ENCODE assay signal across 13 mouse cellular contexts in the genomic region with DNA sequence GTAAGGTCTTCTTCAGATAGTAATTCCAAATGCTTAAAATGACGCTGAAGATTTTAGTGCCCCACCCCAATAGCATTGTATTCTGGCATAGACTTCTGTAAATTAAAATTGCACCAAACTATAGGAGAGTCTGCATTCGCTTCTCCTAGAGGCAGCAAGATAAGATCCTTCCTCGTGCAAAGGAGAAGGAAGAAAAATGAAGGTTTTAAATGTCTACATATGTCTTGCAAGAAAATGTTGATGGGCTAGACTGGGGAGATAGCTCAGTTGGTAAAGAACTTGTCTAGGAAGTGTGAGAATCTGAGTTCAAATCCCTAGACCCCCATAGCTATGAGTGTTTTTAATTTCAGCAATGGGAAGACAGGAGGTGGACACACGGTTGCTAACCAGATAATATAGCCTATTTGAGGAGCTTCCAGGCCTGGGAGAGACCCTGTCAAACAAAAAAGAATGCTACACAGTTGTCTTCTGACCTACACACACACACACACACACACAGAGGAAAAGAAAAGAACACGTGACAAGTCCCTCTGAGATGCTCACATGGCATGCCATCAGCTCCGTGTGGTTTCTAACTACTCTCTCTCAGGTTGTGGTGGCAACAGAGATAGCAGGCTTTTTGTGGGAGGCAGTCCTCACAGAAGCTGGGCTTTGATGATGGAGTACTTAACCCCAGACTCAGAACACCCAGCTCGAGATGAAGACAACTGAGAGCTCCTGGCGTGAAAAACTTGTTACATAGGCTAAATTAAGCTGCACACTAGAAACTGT. TPM values are rescaled to one million over a fixed set of nuclear protein-coding genes. Genes with fewer than 3 reads are reported as not detected.
DNase-seq lines count a peak whose midpoint lies in the region; ATAC-seq and TF ChIP-seq lines count a peak whose summit lies in the region.
"Had no signal": no experiment of that assay in that cellular context is flagged by ENCODE, and none has a peak within 500 bp of the region (broad histone marks: within the 10 kb centered on the region; RNA-seq: fewer than 3 reads in every experiment).

No protein-coding gene starts in this region.

- WGBS in heart, embryonic 11.5 days (ENCODE audit: insufficient replicate concordance) = 50% methylated on average over 8 of the region's 8 CpGs
- WGBS in heart, adult 2 months = 56% methylated on average over 8 of the region's 8 CpGs
- 54% methylated on average over 8 of the region's 8 CpGs for WGBS in liver, embryonic 11.5 days

- TF ChIP-seq EP300 in heart, adult 2 months (IDR thresholded peaks at IDR 0.05; ENCODE audit: insufficient read depth, low read depth, low read length) = no peak

- ATAC-seq in heart, embryonic 11.5 days (replicated peaks; ENCODE audit: insufficient number of reproducible peaks, low FRiP score, low TSS enrichment) = no peak
- ATAC-seq in CD4-positive, CD25-positive, alpha-beta regulatory T cell, adult 4 months = peak; percentile 74
- peak; percentile 69 for ATAC-seq in liver, embryonic 11.5 days (replicated peaks; ENCODE audit: low FRiP score)

- peaks cover 44% of the 10 kb centered on the region for H3K4me1 ChIP-seq in heart, embryonic 11.5 days (ENCODE audit: control insufficient read depth, insufficient read depth, low read length)
- peaks cover 37% of the 10 kb centered on the region for H3K4me1 ChIP-seq in heart, adult 2 months (ENCODE audit: control insufficient read depth, insufficient read depth, low read length)
- peaks cover 59% of the 10 kb centered on the region for H3K4me1 ChIP-seq in liver, embryonic 11.5 days (replicated peaks; ENCODE audit: control insufficient read depth, insufficient read depth, low read length)

- H3K27me3 ChIP-seq in heart, embryonic 11.5 days (ENCODE audit: control insufficient read depth, insufficient read depth, low read length) = no peaks in the 10 kb centered on the region
- no peaks in the 10 kb centered on the region for H3K27me3 ChIP-seq in heart, adult 2 months (ENCODE audit: control insufficient read depth, insufficient read depth, low read length)
- H3K27me3 ChIP-seq in liver, embryonic 11.5 days (replicated peaks; ENCODE audit: control insufficient read depth, insufficient read depth, low read length) = no peaks in the 10 kb centered on the region

- no peak overlapping the region for H3K4me3 ChIP-seq in heart, embryonic 11.5 days (ENCODE audit: low read depth, low read length)
- no peak overlapping the region for H3K4me3 ChIP-seq in heart, adult 2 months
- no peak overlapping the region for H3K4me3 ChIP-seq in liver, embryonic 11.5 days (ENCODE audit: low read depth, low read length)
- H3K4me3 ChIP-seq: limb, embryonic 13.5 days had no signal

- H3K9ac ChIP-seq in heart, embryonic 11.5 days (ENCODE audit: low read depth, low read length) = no peak overlapping the region
- no peak overlapping the region for H3K9ac ChIP-seq in heart, adult 2 months (ENCODE audit: low read depth, low read length)
- no peak overlapping the region for H3K9ac ChIP-seq in liver, embryonic 11.5 days (ENCODE audit: low read depth, low read length)
- H3K9ac ChIP-seq: limb, embryonic 13.5 days had no signal

- intact Hi-C loops in heart, adult 2 months (cut with DNase I) = no loop called here

- H3K9me3 ChIP-seq in heart, embryonic 11.5 days (replicated peaks; ENCODE audit: control insufficient read depth, low read length) = no peaks in the 10 kb centered on the region
- H3K9me3 ChIP-seq in liver, embryonic 11.5 days (ENCODE audit: control insufficient read depth, low read length) = no peaks in the 10 kb centered on the region
- H3K9me3 ChIP-seq: limb, embryonic 13.5 days had no signal

- TF ChIP-seq POLR2A in heart, adult 2 months (IDR thresholded peaks at IDR 0.05; ENCODE audit: insufficient read depth, low read depth, low read length) = no peak

- H3K36me3 ChIP-seq in heart, embryonic 11.5 days (ENCODE audit: control insufficient read depth, insufficient read depth, low read length) = no peaks in the 10 kb centered on the region
- peaks cover 4% of the 10 kb centered on the region for H3K36me3 ChIP-seq in heart, adult 2 months (ENCODE audit: control insufficient read depth, insufficient read depth, low read length)
- peaks cover 3% of the 10 kb centered on the region; the same call in 1 of the 2 replicates for H3K36me3 ChIP-seq in liver, embryonic 11.5 days (ENCODE audit: control insufficient read depth, insufficient read depth, low read length)
- H3K36me3 ChIP-seq: limb, embryonic 13.5 days had no signal

- TF ChIP-seq CTCF in heart, adult 2 months (IDR thresholded peaks at IDR 0.05) = no peak

- peaks cover 11% of the 10 kb centered on the region for H3K79me2 ChIP-seq in heart, adult 2 months (replicated peaks; ENCODE audit: control insufficient read depth, insufficient read depth, low read length)

- H3K4me2 ChIP-seq in heart, embryonic 11.5 days = no peak overlapping the region
- H3K4me2 ChIP-seq in liver, embryonic 11.5 days = no peak overlapping the region
- H3K4me2 ChIP-seq: limb, embryonic 13.5 days had no signal

- DNase-seq in heart, adult 2 months = no peak
- DNase-seq in liver, embryonic 11.5 days (ENCODE audit: low spot score) = no peak
- peak; percentile 42 for DNase-seq in telencephalon, adult 2 months (ENCODE audit: low read depth, low spot score)
- DNase-seq in cerebellum, postnatal 36 days = no peak
- no peak for DNase-seq in cerebellum, postnatal 14 days
- no peak for DNase-seq in gastrocnemius, adult 8-10 months (ENCODE audit: low spot score in 2 of 2)
- DNase-seq: cerebellum, postnatal 25 days; lung, postnatal 14 days; retina, postnatal 1 day had no signal

- H3K27ac ChIP-seq in heart, embryonic 11.5 days (ENCODE audit: low read depth, low read length) = peak overlapping the region; percentile 77
- H3K27ac ChIP-seq in heart, adult 2 months = no peak overlapping the region; the same call in 1 of the 2 replicates
- H3K27ac ChIP-seq in liver, embryonic 11.5 days (ENCODE audit: low read depth, low read length) = no peak overlapping the region
- H3K27ac ChIP-seq: kidney, postnatal 0 days; limb, embryonic 13.5 days had no signal

RNA-seq across cellular contexts. Expression of a gene that starts 26.8 kb away (rescaled TPM):
- polyA plus RNA-seq in heart, embryonic 11.5 days (2014; fragmentation: Nextera tagmentation; extraction: Ambion mirVana) = 26.4 and 32.0 TPM in 2 replicates
- 10 to 100 TPM; 58.6 to 65.2 TPM for total RNA-seq in heart, adult 2 months (2021)
- polyA plus RNA-seq in heart, adult 2 months (2012; rRNA removed) = 35.4 and 50.7 TPM in 2 replicates
- 10 to 100 TPM; 39.3 to 53.2 TPM for polyA plus RNA-seq in CD4-positive, CD25-positive, alpha-beta regulatory T cell, adult 4 months (2017; shearing (Covaris generic))
- polyA plus RNA-seq in liver, embryonic 11.5 days (2014; fragmentation: Nextera tagmentation; extraction: Ambion mirVana) = 46.0 and 50.1 TPM in 2 replicates
- 100 to 1,000 TPM; 136 to 186 (median 155) TPM for total RNA-seq in gastrocnemius, adult 8-10 months (2022)

RNA-seq across cellular contexts. Expression of a gene that starts 35.4 kb away (rescaled TPM):
- polyA plus RNA-seq in heart, embryonic 11.5 days (2014; fragmentation: Nextera tagmentation; extraction: Ambion mirVana) = 5.6 and 5.9 TPM in 2 replicates
- total RNA-seq in heart, adult 2 months (2021) = 10 to 100 TPM; 20.3 to 22.3 TPM
- polyA plus RNA-seq in heart, adult 2 months (2012; rRNA removed) = 24.3 and 26.6 TPM in 2 replicates
- polyA plus RNA-seq in CD4-positive, CD25-positive, alpha-beta regulatory T cell, adult 4 months (2017; shearing (Covaris generic)) = 10 to 100 TPM; 37.9 to 52.4 TPM
- 26.3 and 27.8 TPM in 2 replicates for polyA plus RNA-seq in liver, embryonic 11.5 days (2014; fragmentation: Nextera tagmentation; extraction: Ambion mirVana)
- total RNA-seq in gastrocnemius, adult 8-10 months (2022) = 10 to 100 TPM; 10.9 to 16.8 (median 11.0) TPM

RNA-seq across cellular contexts. Expression of a gene that starts 53.0 kb away (rescaled TPM):
- 3.8 and 5.3 TPM in 2 replicates for polyA plus RNA-seq in heart, embryonic 11.5 days (2014; fragmentation: Nextera tagmentation; extraction: Ambion mirVana)
- total RNA-seq in heart, adult 2 months (2021) = 10 to 100 TPM; 10.1 to 11.6 TPM
- polyA plus RNA-seq in heart, adult 2 months (2012; rRNA removed) = 11.2 and 12.8 TPM in 2 replicates
- 1 to 10 TPM; 2.7 to 3.1 TPM for polyA plus RNA-seq in CD4-positive, CD25-positive, alpha-beta regulatory T cell, adult 4 months (2017; shearing (Covaris generic))
- 3.1 and 3.8 TPM in 2 replicates for polyA plus RNA-seq in liver, embryonic 11.5 days (2014; fragmentation: Nextera tagmentation; extraction: Ambion mirVana)
- total RNA-seq in gastrocnemius, adult 8-10 months (2022) = 1 to 10 TPM; 4.3 to 8.2 (median 5.7) TPM
